Mouse (Mus musculus): ENCODE results near the gene Clstn1.
A peak's percentile ranks its signal among the peaks of the same experiment; 100 is the strongest.
"Not testable (repeated sequence)": the region's sequence is repeated elsewhere in the genome, so short reads cannot be mapped to it uniquely, and the experiment has no call there.

Clstn1 gene

GRCm38 (mm10) chr4:149600130-149600529 lies 13.9 kb downstream of the Clstn1 start:
- no peak for DNase-seq (ENCODE audit: low spot score)

GRCm38 (mm10) chr4:149601484-149601883 lies 15.2 kb downstream of the Clstn1 start:
- DNase-seq (ENCODE audit: low spot score): no peak

- DNase-seq (ENCODE audit: low spot score): no peak
These were observed 16.0 kb downstream of the Clstn1 start for GRCm38 (mm10) chr4:149602236-149602635.

- no peak for DNase-seq (ENCODE audit: low spot score)
These were observed 17.6 kb downstream of the Clstn1 start for GRCm38 (mm10) chr4:149603860-149604259.

GRCm38 (mm10) chr4:149604518-149604917 lies 18.2 kb downstream of the Clstn1 start:
- no peak for DNase-seq (ENCODE audit: low spot score)

GRCm38 (mm10) chr4:149606056-149606455 lies 19.8 kb downstream of the Clstn1 start:
- DNase-seq (ENCODE audit: low spot score): no peak

- DNase-seq (ENCODE audit: low spot score): no peak
These were observed 20.6 kb downstream of the Clstn1 start for GRCm38 (mm10) chr4:149606766-149607358.

GRCm38 (mm10) chr4:149607591-149608308 lies 21.5 kb downstream of the Clstn1 start:
- DNase-seq (ENCODE audit: low spot score): no peak

GRCm38 (mm10) chr4:149608309-149608638 lies 22.0 kb downstream of the Clstn1 start:
- DNase-seq (ENCODE audit: low spot score): no peak

GRCm38 (mm10) chr4:149609256-149610025 lies 23.2 kb downstream of the Clstn1 start:
- DNase-seq (ENCODE audit: low spot score): no peak

GRCm38 (mm10) chr4:149611376-149612044 lies 25.2 kb downstream of the Clstn1 start:
- peak; percentile 31 for DNase-seq (ENCODE audit: low spot score)

GRCm38 (mm10) chr4:149613497-149613896 lies 27.2 kb downstream of the Clstn1 start:
- not testable (repeated sequence) for DNase-seq (ENCODE audit: low spot score)

- DNase-seq (ENCODE audit: low spot score): no peak
These were observed 28.6 kb downstream of the Clstn1 start for GRCm38 (mm10) chr4:149614869-149615268.

- not testable (repeated sequence) for DNase-seq (ENCODE audit: low spot score)
These were observed 30.7 kb downstream of the Clstn1 start for GRCm38 (mm10) chr4:149616999-149617398.

- DNase-seq (ENCODE audit: low spot score): no peak
These were observed 33.7 kb downstream of the Clstn1 start for GRCm38 (mm10) chr4:149619988-149620387.

- DNase-seq (ENCODE audit: low spot score): no peak
These were observed 35.0 kb downstream of the Clstn1 start for GRCm38 (mm10) chr4:149621286-149621685.

GRCm38 (mm10) chr4:149623711-149624110 lies 37.4 kb downstream of the Clstn1 start:
- DNase-seq (ENCODE audit: low spot score): no peak

GRCm38 (mm10) chr4:149626809-149627208 lies 40.5 kb downstream of the Clstn1 start:
- no peak for DNase-seq (ENCODE audit: low spot score)

- peak; percentile 47 for DNase-seq (ENCODE audit: low spot score)
These were observed 42.1 kb downstream of the Clstn1 start for GRCm38 (mm10) chr4:149628372-149628771.

GRCm38 (mm10) chr4:149628810-149629209 lies 42.5 kb downstream of the Clstn1 start:
- DNase-seq (ENCODE audit: low spot score): no peak

GRCm38 (mm10) chr4:149632670-149633307 lies 46.5 kb downstream of the Clstn1 start:
- no peak for DNase-seq (ENCODE audit: low spot score)

GRCm38 (mm10) chr4:149634157-149634556 lies 47.9 kb downstream of the Clstn1 start:
- no peak for DNase-seq (ENCODE audit: low spot score)

All from ovary, postnatal 36 days (tissue).